Comparison of ENCODE assay signal across 24 mouse cellular contexts in the genomic region with DNA sequence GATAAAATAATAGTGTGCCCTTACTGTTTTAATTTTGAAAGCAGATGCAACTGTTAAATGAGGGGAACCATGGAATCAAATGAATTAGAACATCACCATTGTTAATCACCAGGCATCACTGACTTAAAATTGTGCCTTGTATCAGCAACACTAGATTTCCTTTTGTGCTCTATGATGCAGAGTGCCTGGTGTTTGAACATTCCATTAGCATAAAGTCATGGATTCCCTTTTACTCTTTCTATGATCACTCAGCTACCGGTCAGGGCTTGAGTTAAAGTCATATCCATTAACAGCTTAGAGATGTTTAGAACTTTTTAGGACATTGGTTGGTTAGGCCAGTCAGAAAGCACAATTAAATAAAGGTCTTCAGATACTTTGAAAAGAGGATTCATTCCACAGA.
"Had no signal": no experiment of that assay in that cellular context is flagged by ENCODE, and none has a peak within 500 bp of the region (broad histone marks: within the 10 kb centered on the region; RNA-seq: fewer than 3 reads in every experiment).

No protein-coding gene starts in this region.

- H3K27me3 ChIP-seq: limb, embryonic 12.5 days; limb, embryonic 13.5 days; limb, embryonic 15.5 days; liver, embryonic 12.5 days; liver, embryonic 13.5 days; liver, embryonic 15.5 days; lung, embryonic 15.5 days; megakaryocyte, embryonic 14.5 days; midbrain, embryonic 12.5 days; midbrain, embryonic 13.5 days; midbrain, embryonic 15.5 days; neural tube, embryonic 12.5 days had no signal

- DNase-seq: left cerebral cortex, postnatal 4 days; liver; liver, embryonic 13.5 days; liver, postnatal 0 days; lung, adult 18-20 months; lung, adult 2 months; lung, embryonic 14.5 days; lung, postnatal 14 days; lung, postnatal 36 days; lung, postnatal 4 days; midbrain, embryonic 14.5 days had no signal

- ATAC-seq: liver, embryonic 12.5 days; liver, postnatal 0 days; lung, postnatal 0 days; midbrain, embryonic 13.5 days; midbrain, embryonic 15.5 days; midbrain, embryonic 16.5 days had no signal
